ENCODE assay signal across 8 mouse cellular contexts in the genomic region with DNA sequence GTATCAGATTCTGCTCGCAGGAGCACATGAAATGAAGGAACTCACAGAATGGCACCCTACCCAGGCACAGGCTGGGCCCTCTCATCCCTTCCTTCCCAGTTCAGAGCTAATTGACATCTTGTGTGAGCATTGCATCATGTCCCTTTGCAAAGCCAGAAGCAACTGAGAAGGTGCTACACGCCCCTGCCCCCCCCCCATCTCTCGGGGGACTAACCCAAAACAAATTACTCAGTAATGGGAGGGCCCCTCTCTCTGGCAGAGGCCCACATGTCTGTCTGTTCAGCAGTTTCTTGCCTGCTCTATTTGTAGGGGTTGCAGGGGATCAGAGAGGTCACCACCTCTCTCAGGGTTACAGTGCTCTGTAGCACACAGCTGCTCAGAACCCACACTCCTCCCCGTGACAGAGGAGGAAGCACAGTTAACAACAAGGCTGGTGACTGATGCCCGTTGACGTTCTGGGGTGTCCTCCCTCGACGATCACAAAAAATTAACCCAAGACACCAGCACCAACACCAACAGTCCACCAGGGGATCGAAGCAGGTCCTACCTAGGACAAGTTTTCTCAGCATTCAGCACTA.
DNase-seq lines count a peak whose midpoint lies in the region; ATAC-seq and TF ChIP-seq lines count a peak whose summit lies in the region.

No protein-coding gene starts in this region.

- 26% methylated on average over 9 of the region's 9 CpGs for WGBS in hindbrain, embryonic 11.5 days
- WGBS in liver, embryonic 11.5 days, result 48% methylated on average over 9 of the region's 9 CpGs

- no peak for DNase-seq in left cerebral cortex, adult 2 months (ENCODE audit: extremely low spot score in 1 of 2, low spot score in 2 of 2)
- no peak for DNase-seq in left cerebral cortex, adult 18-20 months (ENCODE audit: low spot score in 2 of 2)
- peak; percentile 80 for DNase-seq in gastrocnemius, adult 18-20 months (ENCODE audit: low spot score)
- DNase-seq in hindbrain, embryonic 11.5 days (ENCODE audit: low spot score), result no peak
- no peak for DNase-seq in liver, embryonic 11.5 days (ENCODE audit: low spot score)
- DNase-seq in naive thymus-derived CD4-positive, alpha-beta T cell, adult 2 months (ENCODE audit: low read depth), result peak; percentile 85
- no peak for DNase-seq in frontal cortex, adult 2 months (ENCODE audit: extremely low spot score in 1 of 2, low spot score in 1 of 2)
- DNase-seq in layer of hippocampus, adult 8-10 months (ENCODE audit: low spot score in 2 of 2), result no peak

- no peak overlapping the region for H3K9ac ChIP-seq in hindbrain, embryonic 11.5 days (ENCODE audit: low read depth, low read length)
- no peak overlapping the region for H3K9ac ChIP-seq in liver, embryonic 11.5 days (ENCODE audit: low read depth, low read length)

- H3K27ac ChIP-seq in left cerebral cortex, adult 2 months, result peak overlapping the region; percentile 42; the same call in 1 of the 2 replicates
- peak overlapping the region; percentile 37; the same call in 1 of the 2 replicates for H3K27ac ChIP-seq in hindbrain, embryonic 11.5 days (ENCODE audit: low read depth, low read length)
- H3K27ac ChIP-seq in liver, embryonic 11.5 days (ENCODE audit: low read depth, low read length), result no peak overlapping the region

- peak; percentile 49; the same call in 1 of the 2 replicates for ATAC-seq in hindbrain, embryonic 11.5 days (ENCODE audit: low FRiP score)
- ATAC-seq in liver, embryonic 11.5 days (replicated peaks; ENCODE audit: low FRiP score), result peak; percentile 22; the same call in 1 of the 2 replicates

- H3K36me3 ChIP-seq in hindbrain, embryonic 11.5 days (ENCODE audit: control insufficient read depth, insufficient read depth, low read length), result no peaks in the 10 kb centered on the region
- no peaks in the 10 kb centered on the region for H3K36me3 ChIP-seq in liver, embryonic 11.5 days (ENCODE audit: control insufficient read depth, insufficient read depth, low read length)

- no peaks in the 10 kb centered on the region for H3K9me3 ChIP-seq in hindbrain, embryonic 11.5 days (ENCODE audit: control insufficient read depth, low read length)
- H3K9me3 ChIP-seq in liver, embryonic 11.5 days (ENCODE audit: control insufficient read depth, low read length), result no peaks in the 10 kb centered on the region

- TF ChIP-seq CTCF in left cerebral cortex, adult 2 months (IDR thresholded peaks at IDR 0.05), result peak; percentile 17

- H3K4me2 ChIP-seq in hindbrain, embryonic 11.5 days (replicated peaks; ENCODE audit: low read depth, low read length), result no peak overlapping the region
- no peak overlapping the region; the same call in 1 of the 2 replicates for H3K4me2 ChIP-seq in liver, embryonic 11.5 days

- intact Hi-C loops in left cerebral cortex, adult 2 months (cut with DNase I), result no loop called here

- H3K4me3 ChIP-seq in left cerebral cortex, adult 2 months, result no peak overlapping the region
- no peak overlapping the region for H3K4me3 ChIP-seq in hindbrain, embryonic 11.5 days (ENCODE audit: low read depth, low read length)
- no peak overlapping the region for H3K4me3 ChIP-seq in liver, embryonic 11.5 days (ENCODE audit: low read depth, low read length)

- peaks cover 21% of the 10 kb centered on the region for H3K4me1 ChIP-seq in hindbrain, embryonic 11.5 days (replicated peaks; ENCODE audit: control insufficient read depth, insufficient read depth, low read length)
- peaks cover 57% of the 10 kb centered on the region for H3K4me1 ChIP-seq in liver, embryonic 11.5 days (replicated peaks; ENCODE audit: control insufficient read depth, insufficient read depth, low read length)

- H3K27me3 ChIP-seq in hindbrain, embryonic 11.5 days (ENCODE audit: control insufficient read depth, insufficient read depth, low read length), result no peaks in the 10 kb centered on the region
- no peaks in the 10 kb centered on the region for H3K27me3 ChIP-seq in liver, embryonic 11.5 days (replicated peaks; ENCODE audit: control insufficient read depth, insufficient read depth, low read length)

Comparison
In these comparisons a context has a peak if more than half of its experiments do, and no peak if none do; other contexts are left out.
1. DNase-seq: peak in gastrocnemius, adult 18-20 months (single experiment) and naive thymus-derived CD4-positive, alpha-beta T cell, adult 2 months (single experiment); none in left cerebral cortex, adult 2 months (0 of 2), left cerebral cortex, adult 18-20 months (0 of 2), hindbrain, embryonic 11.5 days (single experiment), liver, embryonic 11.5 days (single experiment), frontal cortex, adult 2 months (0 of 2) and layer of hippocampus, adult 8-10 months (0 of 2).